Mouse (Mus musculus) hindbrain, embryonic 11.5 days (tissue): ENCODE measurements around the gene Mtmr3. TPM values are rescaled to one million over a fixed set of nuclear protein-coding genes. Genes with fewer than 3 reads are reported as not detected.

Experiments
- ATAC-seq: fragments of 200-750 bp; cut with Nextera tagmentation; 2 replicates; pipeline ENCODE4 v1.8.0; 2017; ENCODE audit warnings: mild to moderate bottlenecking, moderate TSS enrichment, moderate library complexity; ENCODE audit not compliant: low FRiP score
- DNase-seq: peaks from one replicate; pipeline ENCODE4 v3.0.0-alpha.2; 2015; ENCODE audit warnings: low spot score
- H3K27ac ChIP-seq: fragments of 300-500 bp; sonication (generic); 2 replicates; pipeline ENCODE4 v1.5.1; 2014; ENCODE audit warnings: mild to moderate bottlenecking, low read depth, low read length
- H3K27me3 ChIP-seq: fragments of 300-500 bp; sonication (generic); 2 replicates; pipeline ENCODE4 v1.6.1; 2014; ENCODE audit warnings: mild to moderate bottlenecking, low read length, moderate library complexity, mixed read lengths; ENCODE audit not compliant: control insufficient read depth, insufficient read depth
- H3K36me3 ChIP-seq: fragments of 300-500 bp; sonication (generic); 2 replicates; pipeline ENCODE4 v1.6.1; 2014; ENCODE audit warnings: mild to moderate bottlenecking, low read length, moderate library complexity, mixed read lengths; ENCODE audit not compliant: control insufficient read depth, insufficient read depth
- H3K4me1 ChIP-seq: fragments of 300-500 bp; sonication (generic); replicated peaks from 2 replicates; pipeline ENCODE4 v1.6.1; 2014; ENCODE audit warnings: low read length, mixed read lengths; ENCODE audit not compliant: control insufficient read depth, insufficient read depth
- H3K4me2 ChIP-seq: fragments of 300-500 bp; sonication (generic); replicated peaks from 2 replicates; pipeline ENCODE4 v1.6.1; 2014; ENCODE audit warnings: mild to moderate bottlenecking, low read depth, low read length
- H3K4me3 ChIP-seq: fragments of 300-500 bp; sonication (generic); 2 replicates; pipeline ENCODE4 v1.5.1; 2014; ENCODE audit warnings: low read depth, low read length
- H3K9ac ChIP-seq: fragments of 300-500 bp; sonication (generic); 2 replicates; pipeline ENCODE4 v1.6.1; 2014; ENCODE audit warnings: low read depth, low read length
- H3K9me3 ChIP-seq: fragments of 300-500 bp; sonication (generic); 2 replicates; pipeline ENCODE4 v1.6.1; 2016; ENCODE audit warnings: low read length; ENCODE audit not compliant: control insufficient read depth
- WGBS: fragments of 180-500 bp; shearing (Covaris S2); extraction: QIAGEN DNeasy Blood & Tissue Kit; methylation state at CpG from one replicate; pipeline ENCODE4 v1.1.7; 2014; 5-methylcytosine and 5-hydroxymethylcytosine counted together
- polyA plus RNA-seq: library from polyadenylated mRNA; unstranded; fragments of >200 nt; fragmentation: Nextera tagmentation; extraction: Ambion mirVana; gene quantifications from 2 replicates; pipeline ENCODE4 v1.2.1, GENCODE M21; 2014

The Mtmr3 gene
- polyA plus RNA-seq, 1 experiment from 2014 or later, result 29.2 TPM

DNA sequence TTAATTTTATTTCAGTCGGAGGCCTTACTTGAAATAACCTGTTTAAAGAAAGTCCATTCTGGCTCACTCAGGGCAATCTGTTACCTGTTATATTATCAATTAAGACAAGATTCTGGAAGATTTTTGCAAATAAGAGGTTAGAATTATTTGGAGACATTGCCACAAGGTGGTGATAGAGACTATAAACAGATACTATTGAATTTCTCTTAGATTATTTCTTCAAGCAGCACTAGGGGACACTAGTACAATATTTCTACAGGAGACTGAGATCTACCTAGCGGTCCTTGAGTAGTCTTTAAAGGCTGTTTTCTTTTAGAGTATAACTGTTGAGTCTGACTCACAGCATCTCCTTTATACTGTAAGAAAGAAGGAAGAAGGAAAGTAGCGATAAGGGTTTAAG is 158.0 kb downstream of the Mtmr3 start:
- no peaks in the 10 kb centered on the region for H3K4me1 ChIP-seq
- no peaks in the 10 kb centered on the region for H3K9me3 ChIP-seq
- no peaks in the 10 kb centered on the region for H3K36me3 ChIP-seq
- 85% methylated on average over 3 of the region's 3 CpGs for WGBS
- H3K27ac ChIP-seq, result no peak overlapping the region
- ATAC-seq, result no peak
- no peak overlapping the region for H3K4me3 ChIP-seq
- H3K27me3 ChIP-seq, result no peaks in the 10 kb centered on the region
- H3K4me2 ChIP-seq, result no peak overlapping the region
- no peak for DNase-seq
- no peak overlapping the region for H3K9ac ChIP-seq

GRCm38 (mm10) chr11:4434461-4434860 is 160.2 kb downstream of the Mtmr3 start:
- Histone ChIP-seq H3K4me2 (no peak overlapping the region), H3K36me3 (no peaks in the 10 kb centered on the region), H3K9me3 (no peaks in the 10 kb centered on the region), H3K27me3 (no peaks in the 10 kb centered on the region), H3K9ac (no peak overlapping the region), H3K4me3 (no peak overlapping the region), H3K4me1 (no peaks in the 10 kb centered on the region), H3K27ac (no peak overlapping the region)
- ATAC-seq (no peak), DNase-seq (no peak)
- WGBS, result 75% methylated on average over 4 of the region's 4 CpGs

Other genes starting within 250 kb of the Mtmr3 start
- gene Hormad2, start 153.8 kb downstream of the Mtmr3 start, polyA plus RNA-seq, result not detected in 2 replicates
- gene Gm11032, start 25.2 kb upstream of the Mtmr3 start, polyA plus RNA-seq, result not detected in 2 replicates
- gene Ascc2, start 42.9 kb upstream of the Mtmr3 start, polyA plus RNA-seq, result 31.5 and 33.2 TPM in 2 replicates
- 533 and 550 TPM in 2 replicates for gene Uqcr10, start 109.5 kb upstream of the Mtmr3 start, polyA plus RNA-seq
- 80.8 and 82.6 TPM in 2 replicates for gene Zmat5, start 109.8 kb upstream of the Mtmr3 start, polyA plus RNA-seq
- gene Cabp7, start 151.9 kb upstream of the Mtmr3 start, polyA plus RNA-seq, result 0.90 and 1.0 TPM in 2 replicates